Mouse (Mus musculus) brain, adult 2 months (tissue): ENCODE measurements around the gene Poc1b.

ENCODE experiments used
- DNase-seq: peaks from one replicate; pipeline ENCODE4 v3.0.0; 2011; ENCODE audit warnings: low read depth, low spot score

The Poc1b gene

GRCm38 (mm10) chr10:99106703-99107631 lies at the start of gene Poc1b:
Poc1b (plus strand) TSS chr10:99107036.
- peak; percentile 94 for DNase-seq

- DNase-seq = no peak
Observed at GRCm38 (mm10) chr10:99060588-99060987, 46.2 kb upstream of the Poc1b start.

GRCm38 (mm10) chr10:99061418-99061817 lies 45.4 kb upstream of the Poc1b start:
- peak; percentile 20 for DNase-seq

- peak; percentile 60 for DNase-seq
Observed at GRCm38 (mm10) chr10:99062546-99062945, 44.3 kb upstream of the Poc1b start.

GRCm38 (mm10) chr10:99076113-99076895 lies 30.5 kb upstream of the Poc1b start:
- DNase-seq = peak; percentile 78

- DNase-seq = no peak
Observed at GRCm38 (mm10) chr10:99078621-99079020, 28.2 kb upstream of the Poc1b start.

GRCm38 (mm10) chr10:99081569-99081990 lies 25.3 kb upstream of the Poc1b start:
- DNase-seq = peak; percentile 94

GRCm38 (mm10) chr10:99083431-99084003 lies 23.3 kb upstream of the Poc1b start:
- DNase-seq = no peak

GRCm38 (mm10) chr10:99084397-99085239 lies 22.2 kb upstream of the Poc1b start:
- DNase-seq = peak; percentile 95

- DNase-seq = no peak
Observed at GRCm38 (mm10) chr10:99085240-99085587, 21.6 kb upstream of the Poc1b start.

GRCm38 (mm10) chr10:99086029-99086428 lies 20.8 kb upstream of the Poc1b start:
- DNase-seq = no peak

GRCm38 (mm10) chr10:99089906-99090305 lies 16.9 kb upstream of the Poc1b start:
- DNase-seq = no peak

- no peak for DNase-seq
Observed at GRCm38 (mm10) chr10:99093364-99093763, 13.5 kb upstream of the Poc1b start.

GRCm38 (mm10) chr10:99095114-99095513 lies 11.7 kb upstream of the Poc1b start:
- no peak for DNase-seq

- DNase-seq = peak; percentile 78
Observed at GRCm38 (mm10) chr10:99097374-99097773, 9.5 kb upstream of the Poc1b start.

GRCm38 (mm10) chr10:99105522-99105921 lies 1.3 kb upstream of the Poc1b start:
- no peak for DNase-seq

- no peak for DNase-seq
Observed at GRCm38 (mm10) chr10:99106311-99106702, 529 bp upstream of the Poc1b start.

- peak; percentile 74 for DNase-seq
Observed at GRCm38 (mm10) chr10:99107964-99108363, 1.1 kb downstream of the Poc1b start, which contains the start of gene Galnt4. Galnt4 (plus strand) TSS chr10:99108159.

- no peak for DNase-seq
Observed at GRCm38 (mm10) chr10:99108431-99108982, 1.7 kb downstream of the Poc1b start.

- DNase-seq = no peak
Observed at GRCm38 (mm10) chr10:99113533-99113932, 6.7 kb downstream of the Poc1b start.

- no peak for DNase-seq
Observed at GRCm38 (mm10) chr10:99114295-99114694, 7.5 kb downstream of the Poc1b start.
